Mouse (Mus musculus): ENCODE results near the gene Tor1aip1. TPM values are rescaled to one million over a fixed set of nuclear protein-coding genes. Genes with fewer than 3 reads are reported as not detected.
"Not testable (repeated sequence)": the region's sequence is repeated elsewhere in the genome, so short reads cannot be mapped to it uniquely, and the experiment has no call there.

The Tor1aip1 gene
- polyA plus RNA-seq, 1 experiment: not detected

- Histone ChIP-seq H3K4me3 (ENCODE audit: insufficient read depth, low read depth, low read length) (no peak overlapping the region), H3K4me1 (ENCODE audit: control insufficient read depth, insufficient read depth, low read length) (peaks cover 17% of the 10 kb centered on the region), H3K27ac (ENCODE audit: insufficient read depth, low read depth, low read length) (no peak overlapping the region)
- TF ChIP-seq CTCF (IDR thresholded peaks at IDR 0.05; ENCODE audit: insufficient read depth, low read depth, low read length) (no peak), POLR2A (IDR thresholded peaks at IDR 0.05; ENCODE audit: insufficient read depth, low read depth, low read length) (no peak)
- WGBS: 96% methylated on average over 4 of the region's 4 CpGs
Measured at GRCm38 (mm10) chr1:156062193-156062592, 25.9 kb upstream of the Tor1aip1 start.

- Histone ChIP-seq H3K4me3 (ENCODE audit: insufficient read depth, low read depth, low read length) (no peak overlapping the region), H3K4me1 (ENCODE audit: control insufficient read depth, insufficient read depth, low read length) (0 out of 2 replicates have a peak, but pooled peaks cover 4% of the 10 kb centered on the region), H3K27ac (ENCODE audit: insufficient read depth, low read depth, low read length) (no peak overlapping the region)
- TF ChIP-seq POLR2A (IDR thresholded peaks at IDR 0.05; ENCODE audit: insufficient read depth, low read depth, low read length) (no peak), CTCF (IDR thresholded peaks at IDR 0.05; ENCODE audit: insufficient read depth, low read depth, low read length) (no peak)
- WGBS: 82% methylated on average over 2 of the region's 2 CpGs
Measured at GRCm38 (mm10) chr1:156058207-156058606, 21.9 kb upstream of the Tor1aip1 start.

GRCm38 (mm10) chr1:156046688-156047087, 10.4 kb upstream of the Tor1aip1 start:
- no peak overlapping the region for H3K27ac ChIP-seq (ENCODE audit: insufficient read depth, low read depth, low read length)
- WGBS: 57% methylated on average over 3 of the region's 3 CpGs
- H3K4me3 ChIP-seq (ENCODE audit: insufficient read depth, low read depth, low read length): no peak overlapping the region
- TF ChIP-seq CTCF (IDR thresholded peaks at IDR 0.05; ENCODE audit: insufficient read depth, low read depth, low read length): no peak
- no peak for TF ChIP-seq POLR2A (IDR thresholded peaks at IDR 0.05; ENCODE audit: insufficient read depth, low read depth, low read length)
- peaks cover 4% of the 10 kb centered on the region; the same call in 1 of the 2 replicates for H3K4me1 ChIP-seq (ENCODE audit: control insufficient read depth, insufficient read depth, low read length)

GRCm38 (mm10) chr1:156044211-156044611, 7.9 kb upstream of the Tor1aip1 start:
- no peak for TF ChIP-seq CTCF (IDR thresholded peaks at IDR 0.05; ENCODE audit: insufficient read depth, low read depth, low read length)
- no peak for TF ChIP-seq POLR2A (IDR thresholded peaks at IDR 0.05; ENCODE audit: insufficient read depth, low read depth, low read length)
- H3K4me3 ChIP-seq (ENCODE audit: insufficient read depth, low read depth, low read length): no peak overlapping the region
- 62% methylated on average over 5 of the region's 5 CpGs for WGBS

GRCm38 (mm10) chr1:156043027-156043426, 6.7 kb upstream of the Tor1aip1 start:
- H3K4me3 ChIP-seq (ENCODE audit: insufficient read depth, low read depth, low read length): no peak overlapping the region
- H3K4me1 ChIP-seq (ENCODE audit: control insufficient read depth, insufficient read depth, low read length): peaks cover 6% of the 10 kb centered on the region
- WGBS: 10% methylated on average over 4 of the region's 4 CpGs
- H3K27ac ChIP-seq (ENCODE audit: insufficient read depth, low read depth, low read length): no peak overlapping the region
- no peak for TF ChIP-seq CTCF (IDR thresholded peaks at IDR 0.05; ENCODE audit: insufficient read depth, low read depth, low read length)
- no peak for TF ChIP-seq POLR2A (IDR thresholded peaks at IDR 0.05; ENCODE audit: insufficient read depth, low read depth, low read length)

More at GRCm38 (mm10) chr1:156044211-156044611, 7.9 kb upstream of the Tor1aip1 start:
- Histone ChIP-seq H3K4me1 (ENCODE audit: control insufficient read depth, insufficient read depth, low read length) (peaks cover 6% of the 10 kb centered on the region), H3K27ac (ENCODE audit: insufficient read depth, low read depth, low read length) (no peak overlapping the region)

GRCm38 (mm10) chr1:156042481-156042880, 6.2 kb upstream of the Tor1aip1 start:
- Histone ChIP-seq H3K27ac (ENCODE audit: insufficient read depth, low read depth, low read length) (no peak overlapping the region), H3K4me1 (ENCODE audit: control insufficient read depth, insufficient read depth, low read length) (peaks cover 6% of the 10 kb centered on the region), H3K4me3 (ENCODE audit: insufficient read depth, low read depth, low read length) (no peak overlapping the region)
- TF ChIP-seq POLR2A (IDR thresholded peaks at IDR 0.05; ENCODE audit: insufficient read depth, low read depth, low read length) (no peak), CTCF (IDR thresholded peaks at IDR 0.05; ENCODE audit: insufficient read depth, low read depth, low read length) (no peak)
- WGBS: 76% methylated on average over 5 of the region's 5 CpGs

GRCm38 (mm10) chr1:156041451-156042241, 5.4 kb upstream of the Tor1aip1 start:
- 30% methylated on average over 7 of the region's 7 CpGs for WGBS
- Histone ChIP-seq H3K4me1 (ENCODE audit: control insufficient read depth, insufficient read depth, low read length) (peaks cover 5% of the 10 kb centered on the region), H3K27ac (ENCODE audit: insufficient read depth, low read depth, low read length) (no peak overlapping the region), H3K4me3 (ENCODE audit: insufficient read depth, low read depth, low read length) (peak overlapping the region; percentile 38)
- TF ChIP-seq POLR2A (IDR thresholded peaks at IDR 0.05; ENCODE audit: insufficient read depth, low read depth, low read length): no peak

GRCm38 (mm10) chr1:156040731-156041401, 4.6 kb upstream of the Tor1aip1 start:
- Histone ChIP-seq H3K4me3 (ENCODE audit: insufficient read depth, low read depth, low read length) (peak overlapping the region; percentile 32), H3K4me1 (ENCODE audit: control insufficient read depth, insufficient read depth, low read length) (peaks cover 4% of the 10 kb centered on the region), H3K27ac (ENCODE audit: insufficient read depth, low read depth, low read length) (0 out of 2 replicates have a peak overlapping the region, but pooled peaks have one; percentile 4)
- under 1% methylated on average over 22 of the region's 22 CpGs for WGBS
- TF ChIP-seq CTCF (IDR thresholded peaks at IDR 0.05; ENCODE audit: insufficient read depth, low read depth, low read length) (no peak), POLR2A (IDR thresholded peaks at IDR 0.05; ENCODE audit: insufficient read depth, low read depth, low read length) (peak; percentile 90)

- 75% methylated on average over 7 of the region's 7 CpGs for WGBS
Measured at GRCm38 (mm10) chr1:156039989-156040388, 3.7 kb upstream of the Tor1aip1 start.

More at GRCm38 (mm10) chr1:156039989-156040388, 3.7 kb upstream of the Tor1aip1 start:
- not testable (repeated sequence) for H3K4me3 ChIP-seq (ENCODE audit: insufficient read depth, low read depth, low read length); H3K4me1 ChIP-seq (ENCODE audit: control insufficient read depth, insufficient read depth, low read length); H3K27ac ChIP-seq (ENCODE audit: insufficient read depth, low read depth, low read length)
